Mouse (Mus musculus) subcutaneous adipose tissue, adult 2 months (tissue): ENCODE measurements around the gene Rabgap1. TPM values are rescaled to one million over a fixed set of nuclear protein-coding genes. Genes with fewer than 3 reads are reported as not detected.

Experiments
- polyA plus RNA-seq: library from polyadenylated mRNA; depleted of rRNA; stranded (reverse); fragments of >200 nt; gene quantifications from 2 replicates; pipeline ENCODE4 v1.2.3, GENCODE M21; 2012; ENCODE audit warnings: low replicate concordance; rRNA removed

The Rabgap1 gene
- 12.8 and 16.5 TPM in 2 replicates for polyA plus RNA-seq

GRCm38 (mm10) chr2:37442611-37443591 is at the start of gene Rabgap1, which contains the start of the genes Zbtb26 and Zbtb6:
Gene Rabgap1, plus strand, starts transcription at chr2:37443279.
Gene Zbtb26, minus strand, starts transcription at chr2:37443135.
Gene Zbtb6, minus strand, starts transcription at chr2:37443171.

DNA sequence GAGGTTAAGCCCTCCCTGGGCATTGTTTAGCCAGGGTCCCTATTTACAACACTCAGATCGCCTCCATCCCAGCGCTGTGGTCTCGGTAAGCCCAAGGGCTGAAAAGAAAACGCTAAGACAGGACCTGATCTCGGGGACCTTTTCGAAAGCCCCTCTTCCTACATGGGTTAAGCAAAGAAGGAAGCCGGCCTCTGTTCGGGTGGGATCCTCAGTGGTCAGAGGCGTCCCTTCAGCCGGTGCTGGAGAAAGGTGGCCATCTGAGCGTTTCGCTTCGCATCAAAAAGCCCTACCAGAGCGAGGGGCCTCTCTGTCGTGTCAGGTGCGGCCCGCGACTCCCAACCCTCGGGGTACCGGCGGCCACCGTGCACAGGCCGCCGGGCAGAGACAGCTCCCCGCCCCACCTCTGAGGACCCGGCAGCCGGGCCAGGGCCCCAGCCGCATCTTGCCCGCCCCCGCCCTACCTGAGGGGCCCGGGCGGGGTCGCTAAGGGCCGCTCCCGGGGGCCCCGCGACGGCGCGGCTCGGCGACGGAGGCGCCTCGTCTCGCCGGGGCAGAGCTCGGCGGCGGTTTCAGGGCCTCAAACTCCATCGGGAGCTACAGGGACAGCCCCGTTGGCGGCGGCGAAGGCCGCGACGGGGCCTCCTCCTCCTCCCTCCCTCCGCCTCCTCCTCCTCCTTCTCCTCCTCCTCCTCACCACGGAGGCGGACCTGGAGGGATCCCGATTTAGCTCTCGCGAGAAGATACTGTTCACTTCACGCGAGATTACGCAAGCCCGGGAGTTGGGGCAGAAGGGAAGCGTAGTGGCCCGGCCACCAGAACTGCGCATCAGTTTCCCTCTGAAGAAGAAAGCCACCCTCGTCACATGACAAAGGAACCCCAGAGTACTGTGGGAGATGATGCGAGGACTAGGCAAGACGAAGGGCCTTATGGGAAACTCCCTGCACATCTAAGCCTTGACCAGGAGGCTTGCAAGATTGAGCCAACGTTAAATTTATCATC is 20.5 kb upstream of the Rabgap1 start, which contains the start of gene Rc3h2:
Gene Rc3h2, minus strand, starts transcription at position 598 of the 999 bp plus-strand sequence.

GRCm38 (mm10) chr2:37516030-37516710 is 73.1 kb downstream of the Rabgap1 start, which contains the start of gene Gpr21:
Gene Gpr21, plus strand, starts transcription at chr2:37516332.

Other genes with a start within 250 kb of the Rabgap1 start
- gene Olfr366, start 231.7 kb upstream of the Rabgap1 start, polyA plus RNA-seq: not detected in 2 replicates
- gene Olfr368, start 116.8 kb upstream of the Rabgap1 start, polyA plus RNA-seq: not detected in 2 replicates
- gene Pdcl, start 83.9 kb upstream of the Rabgap1 start, polyA plus RNA-seq: 10.7 and 13.6 TPM in 2 replicates
- 6.6 and 11.3 TPM in 2 replicates for gene Rc3h2, start 20.4 kb upstream of the Rabgap1 start, polyA plus RNA-seq
- 3.5 and 5.7 TPM in 2 replicates for gene Zbtb26, start 144 bp upstream of the Rabgap1 start, polyA plus RNA-seq
- gene Zbtb6, start 108 bp upstream of the Rabgap1 start, polyA plus RNA-seq: 2.2 and 3.3 TPM in 2 replicates
- gene Gpr21, start 73.1 kb downstream of the Rabgap1 start, polyA plus RNA-seq: 0.31 and 0.46 TPM in 2 replicates